Mouse (Mus musculus): Measurements from ENCODE around the gene Gas7. TPM values are rescaled to one million over a fixed set of nuclear protein-coding genes. Genes with fewer than 3 reads are reported as not detected.

Gene Gas7
- polyA plus RNA-seq, 1 experiment from 2014 or later, result 2.7 TPM

DNA sequence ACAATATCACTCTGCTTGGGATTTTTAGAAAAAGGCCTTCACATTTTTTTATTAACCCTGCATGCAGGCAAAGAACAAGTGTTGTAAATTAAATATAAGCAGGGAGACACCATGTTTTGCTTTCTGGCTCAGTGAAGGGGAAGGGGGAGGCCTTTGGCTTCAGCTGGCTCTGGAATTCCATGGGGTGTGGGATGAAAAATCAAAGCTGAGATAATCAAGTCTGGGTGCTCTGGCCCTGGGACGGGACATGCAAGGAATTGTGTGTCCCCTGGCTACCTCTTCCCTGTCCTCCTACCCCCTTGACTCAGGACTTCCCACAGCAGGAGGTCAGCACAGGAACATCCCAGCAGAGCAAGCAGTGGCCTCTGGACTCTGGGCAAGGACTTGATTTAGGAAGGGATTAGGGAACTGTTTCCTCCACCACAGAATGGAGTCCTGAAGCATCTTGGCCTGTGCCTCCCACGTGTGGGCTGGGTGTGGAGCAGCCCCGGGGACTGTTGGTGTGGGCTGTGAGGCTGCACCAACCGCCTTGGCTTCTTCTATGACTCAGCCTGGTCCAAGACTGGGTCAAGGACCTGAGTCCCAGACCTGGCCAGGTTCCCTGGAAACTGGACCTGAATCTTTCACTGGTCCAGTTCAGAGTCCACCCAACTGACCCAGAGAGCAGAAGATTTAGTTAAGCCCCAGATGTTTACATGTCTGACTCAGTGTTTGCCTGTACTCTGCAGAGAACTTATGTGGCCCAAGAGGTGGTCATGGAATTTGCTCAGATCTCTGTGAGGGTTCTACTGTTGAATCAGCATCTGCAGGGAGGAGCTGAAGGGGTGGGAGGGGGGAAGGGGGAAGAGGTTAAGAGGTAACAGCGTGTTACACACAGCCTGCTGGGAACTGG, 60.0 kb downstream of the Gas7 start:
- Histone ChIP-seq H3K27me3 (ENCODE audit: insufficient read depth, low read length) (no peaks in the 10 kb centered on the region), H3K9ac (replicated peaks) (no peak overlapping the region), H3K4me1 (ENCODE audit: insufficient read depth) (peaks cover 2% of the 10 kb centered on the region; the same call in 1 of the 2 replicates), H3K4me2 (ENCODE audit: low read depth, low read length) (no peak overlapping the region), H3K4me3 (ENCODE audit: low read depth, low read length) (no peak overlapping the region), H3K27ac (ENCODE audit: low read depth) (peak overlapping the region; percentile 60; the same call in 1 of the 2 replicates), H3K9me3 (ENCODE audit: low read length) (no peaks in the 10 kb centered on the region), H3K36me3 (replicated peaks; ENCODE audit: insufficient read depth, low read length) (no peaks in the 10 kb centered on the region)
- peak; percentile 85 for ATAC-seq
- peak; percentile 27 for DNase-seq
- TF ChIP-seq CTCF (IDR thresholded peaks at IDR 0.05; ENCODE audit: low read depth) (no peak), EP300 (IDR thresholded peaks at IDR 0.05; ENCODE audit: low read depth) (0 out of 2 replicates have a peak, but pooled peaks have one; percentile 21)
- 41% methylated on average over 5 of the region's 5 CpGs for WGBS (ENCODE audit: insufficient replicate concordance)

- no peak for DNase-seq
- Histone ChIP-seq H3K9me3 (ENCODE audit: low read length) (no peaks in the 10 kb centered on the region), H3K27ac (ENCODE audit: low read depth) (peak overlapping the region; percentile 60; the same call in 1 of the 2 replicates), H3K36me3 (replicated peaks; ENCODE audit: insufficient read depth, low read length) (no peaks in the 10 kb centered on the region), H3K9ac (replicated peaks) (no peak overlapping the region), H3K4me1 (ENCODE audit: insufficient read depth) (peaks cover 2% of the 10 kb centered on the region; the same call in 1 of the 2 replicates), H3K4me2 (ENCODE audit: low read depth, low read length) (no peak overlapping the region), H3K27me3 (ENCODE audit: insufficient read depth, low read length) (no peaks in the 10 kb centered on the region), H3K4me3 (ENCODE audit: low read depth, low read length) (no peak overlapping the region)
- 64% methylated on average over 3 of the region's 3 CpGs for WGBS (ENCODE audit: insufficient replicate concordance)
- no peak for TF ChIP-seq EP300 (IDR thresholded peaks at IDR 0.05; ENCODE audit: low read depth)
- no peak for TF ChIP-seq CTCF (IDR thresholded peaks at IDR 0.05; ENCODE audit: low read depth)
- ATAC-seq, result peak; percentile 56
Measured at GRCm38 (mm10) chr11:67515912-67516305, 60.7 kb downstream of the Gas7 start.

- Histone ChIP-seq H3K27me3 (ENCODE audit: insufficient read depth, low read length) (no peaks in the 10 kb centered on the region), H3K36me3 (replicated peaks; ENCODE audit: insufficient read depth, low read length) (no peaks in the 10 kb centered on the region), H3K9ac (replicated peaks) (no peak overlapping the region), H3K4me2 (ENCODE audit: low read depth, low read length) (no peak overlapping the region), H3K27ac (ENCODE audit: low read depth) (no peak overlapping the region), H3K9me3 (ENCODE audit: low read length) (no peaks in the 10 kb centered on the region), H3K4me1 (ENCODE audit: insufficient read depth) (peaks cover 4% of the 10 kb centered on the region), H3K4me3 (ENCODE audit: low read depth, low read length) (no peak overlapping the region)
- WGBS (ENCODE audit: insufficient replicate concordance), result 66% methylated on average over 2 of the region's 2 CpGs
- no peak for DNase-seq
- no peak for TF ChIP-seq EP300 (IDR thresholded peaks at IDR 0.05; ENCODE audit: low read depth)
- TF ChIP-seq CTCF (IDR thresholded peaks at IDR 0.05; ENCODE audit: low read depth), result peak; percentile 40
- no peak for ATAC-seq
Measured at GRCm38 (mm10) chr11:67517748-67518147, 62.5 kb downstream of the Gas7 start.

DNA sequence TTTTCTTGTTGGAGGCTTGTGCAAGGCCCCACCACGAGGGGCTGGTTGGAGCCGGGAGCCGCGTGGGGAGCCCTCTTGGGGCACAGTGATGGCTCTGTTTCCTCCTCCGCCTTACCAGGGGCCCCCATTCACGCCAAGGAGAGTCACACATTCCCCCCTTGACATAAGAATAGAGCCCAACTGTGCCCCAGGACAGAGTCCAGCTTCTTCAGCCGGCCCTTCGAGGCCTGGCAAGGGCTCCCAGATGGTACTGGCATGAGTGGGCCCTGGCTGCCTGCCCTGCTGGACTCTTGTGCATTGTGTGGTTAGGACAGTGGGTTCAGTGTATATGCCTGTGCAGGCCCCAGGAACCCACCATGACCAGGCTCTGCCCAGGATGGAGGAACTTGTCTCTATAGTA, 63.7 kb downstream of the Gas7 start:
- TF ChIP-seq EP300 (IDR thresholded peaks at IDR 0.05; ENCODE audit: low read depth), result no peak
- no peak for TF ChIP-seq CTCF (IDR thresholded peaks at IDR 0.05; ENCODE audit: low read depth)
- Histone ChIP-seq H3K9ac (replicated peaks) (no peak overlapping the region), H3K36me3 (replicated peaks; ENCODE audit: insufficient read depth, low read length) (no peaks in the 10 kb centered on the region), H3K27ac (ENCODE audit: low read depth) (no peak overlapping the region), H3K4me1 (ENCODE audit: insufficient read depth) (peaks cover 8% of the 10 kb centered on the region), H3K4me2 (ENCODE audit: low read depth, low read length) (no peak overlapping the region), H3K27me3 (ENCODE audit: insufficient read depth, low read length) (no peaks in the 10 kb centered on the region), H3K4me3 (ENCODE audit: low read depth, low read length) (no peak overlapping the region), H3K9me3 (ENCODE audit: low read length) (no peaks in the 10 kb centered on the region)
- ATAC-seq (no peak), DNase-seq (no peak)
- 74% methylated on average over 8 of the region's 8 CpGs for WGBS (ENCODE audit: insufficient replicate concordance)

DNA sequence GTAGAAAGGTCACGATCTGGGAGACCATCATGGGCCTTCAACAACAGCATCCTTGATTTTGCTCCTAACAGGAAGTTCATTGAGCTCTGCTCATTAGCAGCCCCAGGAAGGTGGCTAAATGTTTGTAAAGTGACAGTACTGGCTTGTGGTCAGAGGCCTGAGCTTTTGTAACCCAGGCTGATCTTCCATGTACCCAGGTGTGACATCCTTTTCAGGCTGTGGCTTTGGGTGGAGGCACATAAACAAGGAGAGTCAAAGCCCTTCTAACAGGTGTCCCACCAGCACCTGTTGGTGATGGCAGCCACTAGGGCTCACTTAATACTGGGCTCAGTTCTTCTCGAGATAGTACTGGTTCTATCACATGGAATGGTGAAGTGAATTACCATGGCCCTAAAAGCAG, 67.4 kb downstream of the Gas7 start:
- no peak overlapping the region for H3K4me2 ChIP-seq (ENCODE audit: low read depth, low read length)
- DNase-seq, result no peak
- no peak for TF ChIP-seq CTCF (IDR thresholded peaks at IDR 0.05; ENCODE audit: low read depth)
- TF ChIP-seq EP300 (IDR thresholded peaks at IDR 0.05; ENCODE audit: low read depth), result no peak
- H3K27me3 ChIP-seq (ENCODE audit: insufficient read depth, low read length), result no peaks in the 10 kb centered on the region
- 81% methylated on average over 2 of the region's 2 CpGs for WGBS (ENCODE audit: insufficient replicate concordance)
- no peak overlapping the region for H3K27ac ChIP-seq (ENCODE audit: low read depth)
- H3K36me3 ChIP-seq (replicated peaks; ENCODE audit: insufficient read depth, low read length), result no peaks in the 10 kb centered on the region
- ATAC-seq, result no peak
- no peaks in the 10 kb centered on the region for H3K9me3 ChIP-seq (ENCODE audit: low read length)
- H3K4me3 ChIP-seq (ENCODE audit: low read depth, low read length), result no peak overlapping the region
- no peak overlapping the region for H3K9ac ChIP-seq (replicated peaks)
- peaks cover 28% of the 10 kb centered on the region for H3K4me1 ChIP-seq (ENCODE audit: insufficient read depth)

- Histone ChIP-seq H3K9ac (replicated peaks) (no peak overlapping the region), H3K27me3 (ENCODE audit: insufficient read depth, low read length) (no peaks in the 10 kb centered on the region), H3K36me3 (replicated peaks; ENCODE audit: insufficient read depth, low read length) (no peaks in the 10 kb centered on the region), H3K4me1 (ENCODE audit: insufficient read depth) (peaks cover 30% of the 10 kb centered on the region), H3K9me3 (ENCODE audit: low read length) (no peaks in the 10 kb centered on the region), H3K4me3 (ENCODE audit: low read depth, low read length) (no peak overlapping the region), H3K4me2 (ENCODE audit: low read depth, low read length) (no peak overlapping the region), H3K27ac (ENCODE audit: low read depth) (no peak overlapping the region)
- TF ChIP-seq CTCF (IDR thresholded peaks at IDR 0.05; ENCODE audit: low read depth) (no peak), EP300 (IDR thresholded peaks at IDR 0.05; ENCODE audit: low read depth) (no peak)
- DNase-seq (no peak), ATAC-seq (no peak)
- WGBS (ENCODE audit: insufficient replicate concordance), result 52% methylated on average over 3 of the region's 3 CpGs
Measured at GRCm38 (mm10) chr11:67523806-67524205, 68.6 kb downstream of the Gas7 start.
